In genomic region chr17:10361882-10362291, GRCm38 (mm10) we compare ENCODE assay signal across 29 mouse cellular contexts. TPM values are rescaled to one million over a fixed set of nuclear protein-coding genes. Genes with fewer than 3 reads are reported as not detected.
A peak's percentile ranks its signal among the peaks of the same experiment; 100 is the strongest.
DNase-seq lines count a peak whose midpoint lies in the region; ATAC-seq and TF ChIP-seq lines count a peak whose summit lies in the region.
"Had no signal": no experiment of that assay in that cellular context is flagged by ENCODE, and none has a peak within 500 bp of the region (broad histone marks: within the 10 kb centered on the region; RNA-seq: fewer than 3 reads in every experiment).

No protein-coding gene starts in this region.

- TF ChIP-seq CTCF in heart, postnatal 0 days (IDR thresholded peaks at IDR 0.05; ENCODE audit: low read depth), result no peak

- ATAC-seq in heart, postnatal 0 days (ENCODE audit: insufficient read depth, low read depth), result no peak
- ATAC-seq in heart, embryonic 12.5 days (ENCODE audit: insufficient number of reproducible peaks, low FRiP score), result no peak
- no peak for ATAC-seq in liver, embryonic 11.5 days (replicated peaks; ENCODE audit: low FRiP score)
- ATAC-seq in hindbrain, embryonic 13.5 days (ENCODE audit: low FRiP score), result no peak
- ATAC-seq: forebrain, embryonic 14.5 days; hindbrain, postnatal 0 days; intestine, embryonic 15.5 days; Patski had no signal

- no peak overlapping the region for H3K4me2 ChIP-seq in heart, postnatal 0 days (ENCODE audit: low read depth, low read length)
- no peak overlapping the region for H3K4me2 ChIP-seq in heart, embryonic 12.5 days
- no peak overlapping the region for H3K4me2 ChIP-seq in liver, embryonic 11.5 days
- H3K4me2 ChIP-seq in hindbrain, embryonic 13.5 days, result no peak overlapping the region
- H3K4me2 ChIP-seq: embryonic facial prominence, embryonic 12.5 days; intestine, embryonic 15.5 days; limb, embryonic 12.5 days; midbrain, embryonic 11.5 days; neural tube, embryonic 12.5 days had no signal

- H3K9ac ChIP-seq in heart, postnatal 0 days (replicated peaks; ENCODE audit: low read depth, low read length), result no peak overlapping the region
- H3K9ac ChIP-seq in heart, embryonic 12.5 days, result no peak overlapping the region
- no peak overlapping the region for H3K9ac ChIP-seq in liver, embryonic 11.5 days (ENCODE audit: low read depth, low read length)
- no peak overlapping the region for H3K9ac ChIP-seq in hindbrain, embryonic 13.5 days
- H3K9ac ChIP-seq: embryonic facial prominence, embryonic 12.5 days; intestine, embryonic 15.5 days; limb, embryonic 12.5 days; neural tube, embryonic 12.5 days had no signal

- H3K9me3 ChIP-seq in heart, embryonic 10.5 days, result no peaks in the 10 kb centered on the region
- no peaks in the 10 kb centered on the region for H3K9me3 ChIP-seq in heart, postnatal 0 days (replicated peaks; ENCODE audit: control insufficient read depth, low read length)
- no peaks in the 10 kb centered on the region for H3K9me3 ChIP-seq in heart, embryonic 12.5 days (replicated peaks)
- no peaks in the 10 kb centered on the region for H3K9me3 ChIP-seq in liver, embryonic 11.5 days (ENCODE audit: control insufficient read depth, low read length)
- no peaks in the 10 kb centered on the region for H3K9me3 ChIP-seq in hindbrain, embryonic 13.5 days
- H3K9me3 ChIP-seq: embryonic facial prominence, embryonic 12.5 days; intestine, embryonic 15.5 days; limb, embryonic 12.5 days; neural tube, embryonic 12.5 days had no signal

- no peak for DNase-seq in heart, embryonic 10.5 days (ENCODE audit: low spot score)
- DNase-seq in heart, adult 8-10 months (ENCODE audit: low spot score), result no peak
- DNase-seq in heart, postnatal 0 days (ENCODE audit: low spot score), result no peak
- DNase-seq in lung, postnatal 10 days, result peak; percentile 82
- DNase-seq in liver, embryonic 11.5 days (ENCODE audit: low spot score), result no peak
- DNase-seq in thymus, postnatal 36 days, result no peak
- DNase-seq: adrenal gland, postnatal 10 days; cerebellum, adult 8-10 months; cerebellum, postnatal 36 days; embryo, embryonic 11 days; gastrocnemius, postnatal 36 days; heart, postnatal 14 days; kidney, adult 2 months; right cerebral cortex, adult 18-20 months; spleen, adult 18-20 months; thymus, postnatal 14 days had no signal

- H3K27ac ChIP-seq in heart, embryonic 10.5 days, result peak overlapping the region; percentile 42; the same call in 1 of the 2 replicates
- peak overlapping the region; percentile 64 for H3K27ac ChIP-seq in heart, postnatal 0 days (ENCODE audit: low read depth)
- no peak overlapping the region for H3K27ac ChIP-seq in heart, embryonic 12.5 days (ENCODE audit: poor library complexity, severe bottlenecking)
- H3K27ac ChIP-seq in liver, embryonic 11.5 days (ENCODE audit: low read depth, low read length), result no peak overlapping the region
- H3K27ac ChIP-seq in hindbrain, embryonic 13.5 days, result no peak overlapping the region
- H3K27ac ChIP-seq: embryonic facial prominence, embryonic 12.5 days; hindbrain, postnatal 0 days; intestine, embryonic 15.5 days; kidney, postnatal 0 days; left cerebral cortex, adult 2 months; limb, embryonic 12.5 days; neural tube, embryonic 12.5 days had no signal

- H3K4me3 ChIP-seq in heart, embryonic 10.5 days, result no peak overlapping the region
- H3K4me3 ChIP-seq in heart, postnatal 0 days (ENCODE audit: low read depth, low read length), result no peak overlapping the region
- H3K4me3 ChIP-seq in heart, embryonic 12.5 days, result no peak overlapping the region
- H3K4me3 ChIP-seq in liver, embryonic 11.5 days (ENCODE audit: low read depth, low read length), result no peak overlapping the region
- H3K4me3 ChIP-seq in hindbrain, embryonic 13.5 days, result no peak overlapping the region
- H3K4me3 ChIP-seq: embryonic facial prominence, embryonic 12.5 days; intestine, embryonic 15.5 days; left cerebral cortex, adult 2 months; limb, embryonic 12.5 days; myocyte; neural tube, embryonic 12.5 days had no signal

- no peaks in the 10 kb centered on the region for H3K36me3 ChIP-seq in heart, embryonic 10.5 days
- no peaks in the 10 kb centered on the region for H3K36me3 ChIP-seq in heart, postnatal 0 days (replicated peaks; ENCODE audit: control insufficient read depth, insufficient read depth, low read length)
- no peaks in the 10 kb centered on the region for H3K36me3 ChIP-seq in heart, embryonic 12.5 days
- no peaks in the 10 kb centered on the region for H3K36me3 ChIP-seq in liver, embryonic 11.5 days (ENCODE audit: control insufficient read depth, insufficient read depth, low read length)
- H3K36me3 ChIP-seq in hindbrain, embryonic 13.5 days, result no peaks in the 10 kb centered on the region
- H3K36me3 ChIP-seq: embryonic facial prominence, embryonic 12.5 days; intestine, embryonic 15.5 days; limb, embryonic 12.5 days; neural tube, embryonic 12.5 days had no signal

- H3K27me3 ChIP-seq in heart, embryonic 10.5 days (ENCODE audit: insufficient read depth, poor library complexity, severe bottlenecking), result no peaks in the 10 kb centered on the region
- no peaks in the 10 kb centered on the region for H3K27me3 ChIP-seq in heart, postnatal 0 days (ENCODE audit: control insufficient read depth, insufficient read depth, low read length)
- no peaks in the 10 kb centered on the region for H3K27me3 ChIP-seq in heart, embryonic 12.5 days (replicated peaks)
- H3K27me3 ChIP-seq in liver, embryonic 11.5 days (replicated peaks; ENCODE audit: control insufficient read depth, insufficient read depth, low read length), result no peaks in the 10 kb centered on the region
- H3K27me3 ChIP-seq in hindbrain, embryonic 13.5 days, result no peaks in the 10 kb centered on the region
- H3K27me3 ChIP-seq: embryonic facial prominence, embryonic 12.5 days; intestine, embryonic 15.5 days; limb, embryonic 12.5 days; neural tube, embryonic 12.5 days; Patski had no signal

- peaks cover 61% of the 10 kb centered on the region for H3K4me1 ChIP-seq in heart, embryonic 10.5 days
- peaks cover 55% of the 10 kb centered on the region for H3K4me1 ChIP-seq in heart, postnatal 0 days (ENCODE audit: control insufficient read depth, insufficient read depth)
- peaks cover 64% of the 10 kb centered on the region for H3K4me1 ChIP-seq in heart, embryonic 12.5 days (replicated peaks)
- H3K4me1 ChIP-seq in liver, embryonic 11.5 days (replicated peaks; ENCODE audit: control insufficient read depth, insufficient read depth, low read length), result peaks cover 5% of the 10 kb centered on the region
- peaks cover 7% of the 10 kb centered on the region for H3K4me1 ChIP-seq in hindbrain, embryonic 13.5 days (replicated peaks)
- H3K4me1 ChIP-seq: embryonic facial prominence, embryonic 12.5 days; neural tube, embryonic 12.5 days had no signal

- 71% methylated on average over 7 of the region's 7 CpGs for WGBS in heart, embryonic 10.5 days
- 53% methylated on average over 7 of the region's 7 CpGs for WGBS in heart, postnatal 0 days
- whole genome bisulfite sequencing in heart, embryonic 12.5 days, result 64% methylated on average over 7 of the region's 7 CpGs
- WGBS in liver, embryonic 11.5 days, result 90% methylated on average over 7 of the region's 7 CpGs
- 95% methylated on average over 7 of the region's 7 CpGs for whole genome bisulfite sequencing in hindbrain, embryonic 13.5 days

- TF ChIP-seq EP300 in heart, postnatal 0 days (IDR thresholded peaks at IDR 0.05; ENCODE audit: low read depth), result no peak

RNA-seq across cellular contexts. Expression of gene Qk, which starts 42.2 kb away (rescaled TPM):
- polyA plus RNA-seq in heart, embryonic 10.5 days (2016; fragmentation: Nextera tagmentation; extraction: Ambion mirVana), result 39.3 and 44.5 TPM in 2 replicates
- total RNA-seq in heart, adult 8-10 months (2022), result 100 to 1,000 TPM; 453 to 510 (median 503) TPM
- 359 and 460 TPM in 2 replicates for total RNA-seq in heart, postnatal 0 days (2014; rRNA removed; ENCODE audit: low replicate concordance)
- polyA plus RNA-seq in heart, postnatal 0 days (2015; fragmentation: Nextera tagmentation; extraction: Ambion mirVana), result 47.6 and 54.8 TPM in 2 replicates
- polyA plus RNA-seq in heart, embryonic 12.5 days (2016; fragmentation: Nextera tagmentation; extraction: Ambion mirVana), result 41.5 and 44.9 TPM in 2 replicates
- polyA plus RNA-seq in liver, embryonic 11.5 days (2014; fragmentation: Nextera tagmentation; extraction: Ambion mirVana), result 18.2 and 20.3 TPM in 2 replicates
- polyA plus RNA-seq in hindbrain, embryonic 13.5 days (2015; fragmentation: Nextera tagmentation; extraction: Ambion mirVana), result 47.6 and 52.5 TPM in 2 replicates

Comparison
In these comparisons a context has a peak if more than half of its experiments do, and no peak if none do; other contexts are left out.
1. H3K27ac ChIP-seq: peak in heart, embryonic 10.5 days (single experiment) and heart, postnatal 0 days (single experiment); none in heart, embryonic 12.5 days (single experiment), liver, embryonic 11.5 days (single experiment) and hindbrain, embryonic 13.5 days (single experiment).